Mouse (Mus musculus) thymus, adult 2 months (tissue): ENCODE results near the gene Gm11214. TPM values are rescaled to one million over a fixed set of nuclear protein-coding genes. Genes with fewer than 3 reads are reported as not detected.

Experiments
- DNase-seq: peaks from one replicate; pipeline ENCODE4 v3.0.0; 2021
- H3K27ac ChIP-seq: fragments of 200-500 bp; 2 replicates; pipeline ENCODE4 v1.5.1; 2012; ENCODE audit warnings: low read length, control low read depth; ENCODE audit not compliant: control insufficient read depth, insufficient read depth
- H3K27me3 ChIP-seq: fragments of 200-500 bp; 2 replicates; pipeline ENCODE4 v1.6.1; 2012; ENCODE audit warnings: mild to moderate bottlenecking, low read length, moderate library complexity, mixed read lengths; ENCODE audit not compliant: control insufficient read depth, insufficient read depth
- H3K36me3 ChIP-seq: fragments of 200-500 bp; 2 replicates; pipeline ENCODE4 v1.6.1; 2012; ENCODE audit warnings: mild to moderate bottlenecking, low read length, moderate library complexity; ENCODE audit not compliant: control insufficient read depth, insufficient read depth
- H3K4me1 ChIP-seq: fragments of 200-500 bp; replicated peaks from 2 replicates; pipeline ENCODE4 v1.6.1; 2012; ENCODE audit warnings: low read length; ENCODE audit not compliant: control insufficient read depth, insufficient read depth
- H3K4me3 ChIP-seq: fragments of 200-500 bp; 2 replicates; pipeline ENCODE4 v1.5.1; 2012; ENCODE audit warnings: mild to moderate bottlenecking, low read length, control low read depth, moderate library complexity; ENCODE audit not compliant: control insufficient read depth, insufficient read depth
- CTCF ChIP-seq: fragments of 200-500 bp; IDR thresholded peaks from 2 replicates; pipeline ENCODE4 v1.5.1; 2012; ENCODE audit warnings: mild to moderate bottlenecking, control low read depth, low read length, moderate library complexity, borderline replicate concordance; ENCODE audit not compliant: control insufficient read depth, poor library complexity, insufficient read depth; ENCODE audit errors: extremely low read depth
- POLR2A ChIP-seq: fragments of 200-500 bp; IDR thresholded peaks from 2 replicates; pipeline ENCODE4 v1.6.1; 2012; ENCODE audit warnings: mild to moderate bottlenecking, low read length, control low read depth, moderate library complexity; ENCODE audit not compliant: control insufficient read depth, poor library complexity, insufficient read depth; ENCODE audit errors: extremely low read depth
- WGBS: fragments of 180-500 bp; shearing (Covaris S2); methylation state at CpG from one replicate; pipeline ENCODE4 v1.1.7; 2018; 5-methylcytosine and 5-hydroxymethylcytosine counted together
- polyA plus RNA-seq: library from polyadenylated mRNA; depleted of rRNA; stranded (reverse); fragments of >200 nt; gene quantifications from 2 replicates; pipeline ENCODE4 v1.2.3, GENCODE M21; 2012; rRNA removed

Gm11214 gene
- not detected in 2 replicates for polyA plus RNA-seq

DNA sequence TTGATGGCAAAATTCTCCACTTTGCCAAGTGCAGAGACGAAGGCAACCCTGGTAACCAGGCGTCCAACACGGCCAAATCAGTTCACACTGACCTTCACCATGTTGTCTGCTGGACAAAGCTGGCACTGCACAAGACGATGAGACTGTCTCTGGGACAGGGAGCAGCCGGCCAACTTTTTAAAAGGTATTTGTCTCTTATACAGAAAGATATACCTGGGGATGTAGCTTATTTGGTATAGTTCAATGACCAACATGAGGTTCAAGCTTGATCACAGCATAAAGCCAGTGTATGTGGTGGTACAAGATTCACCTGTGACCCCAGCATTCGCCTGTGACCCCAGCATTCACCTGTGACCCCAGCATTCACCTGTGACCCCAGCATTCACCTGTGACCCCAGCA is at the start of gene Gm11214:
Gene Gm11214, minus strand, starts transcription at position 101 of the 400 bp plus-strand sequence.
- 95% methylated on average over 6 of the region's 6 CpGs for WGBS
- TF ChIP-seq CTCF (no peak), POLR2A (no peak)
- Histone ChIP-seq H3K36me3 (no peaks in the 10 kb centered on the region), H3K4me1 (no peaks in the 10 kb centered on the region), H3K27ac (no peak within 1 kb of the TSS), H3K4me3 (no peak within 1 kb of the TSS), H3K27me3 (no peaks in the 10 kb centered on the region)
- DNase-seq: no peak

DNA sequence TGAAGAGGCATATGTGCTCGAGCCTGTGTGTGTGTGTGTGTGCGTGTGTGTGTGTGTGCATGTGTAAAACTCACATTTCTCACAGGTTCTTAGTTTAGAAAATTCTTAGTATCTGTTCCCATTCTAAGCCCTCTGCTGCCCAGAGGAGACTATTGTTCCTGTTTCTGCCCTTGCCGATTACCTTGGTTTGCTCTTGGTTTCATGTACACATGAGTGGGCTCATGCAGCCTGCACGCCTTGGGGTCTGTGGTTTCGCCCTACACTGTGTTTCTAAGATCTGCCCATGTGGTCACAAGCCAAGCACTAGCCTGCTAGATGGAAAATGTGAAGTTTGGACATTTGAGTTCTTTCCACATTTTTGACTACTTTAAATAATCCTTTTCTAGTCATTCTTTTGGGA is 48.7 kb upstream of the Gm11214 start:
- 60% methylated on average over 5 of the region's 5 CpGs for WGBS
- Histone ChIP-seq H3K4me1 (no peaks in the 10 kb centered on the region), H3K4me3 (no peak overlapping the region), H3K27ac (no peak overlapping the region), H3K36me3 (no peaks in the 10 kb centered on the region), H3K27me3 (no peaks in the 10 kb centered on the region)
- no peak for DNase-seq
- TF ChIP-seq CTCF: no peak
- no peak for TF ChIP-seq POLR2A

DNA sequence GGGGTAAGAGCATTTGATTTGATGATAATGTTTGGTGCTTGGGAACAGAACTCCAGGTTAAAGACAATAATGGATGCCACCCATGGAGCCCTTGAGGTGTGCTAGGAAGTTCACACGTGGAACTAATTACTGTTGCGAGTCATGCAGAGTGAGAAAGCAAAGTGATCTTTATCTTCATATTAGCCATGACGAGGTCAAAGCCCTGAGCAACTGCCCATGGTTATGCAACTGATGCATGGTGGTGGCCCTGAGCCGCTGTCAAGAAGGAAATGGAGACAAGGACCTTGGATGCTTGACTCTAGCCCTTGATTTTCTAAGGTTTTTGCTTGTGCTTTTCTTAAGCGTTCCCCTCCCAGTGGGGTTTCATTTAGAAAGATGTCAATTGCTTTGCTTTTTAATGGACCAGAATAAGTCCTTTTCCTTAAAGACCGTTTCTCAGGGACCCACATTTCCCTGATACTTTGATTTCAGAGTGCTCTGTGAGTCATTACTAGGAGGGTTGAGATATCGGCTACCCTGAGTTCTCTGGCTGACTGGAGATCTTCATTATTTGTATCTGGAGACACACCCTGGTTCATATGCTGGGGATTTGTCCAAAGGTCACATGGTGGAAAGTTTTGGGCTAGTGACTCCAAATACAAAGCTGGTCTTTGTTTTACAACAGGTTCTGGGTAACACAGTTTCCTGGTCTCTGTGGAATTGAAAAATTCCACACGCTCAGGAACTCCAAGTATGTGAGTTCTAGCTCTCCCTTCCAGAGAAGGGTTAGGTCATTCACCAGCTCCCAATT is 47.4 kb upstream of the Gm11214 start:
- TF ChIP-seq CTCF (no peak), POLR2A (no peak)
- Histone ChIP-seq H3K36me3 (no peaks in the 10 kb centered on the region), H3K4me3 (no peak overlapping the region), H3K27ac (no peak overlapping the region), H3K4me1 (no peaks in the 10 kb centered on the region), H3K27me3 (no peaks in the 10 kb centered on the region)
- no peak for DNase-seq
- 94% methylated on average over 8 of the region's 8 CpGs for WGBS

- Histone ChIP-seq H3K27ac (no peak overlapping the region), H3K27me3 (no peaks in the 10 kb centered on the region), H3K36me3 (no peaks in the 10 kb centered on the region), H3K4me1 (0 out of 2 replicates have a peak, but pooled peaks cover 4% of the 10 kb centered on the region), H3K4me3 (no peak overlapping the region)
- WGBS: 64% methylated on average over 1 of the region's 1 CpGs
- DNase-seq: no peak
- no peak for TF ChIP-seq POLR2A
- no peak for TF ChIP-seq CTCF
Observed at GRCm38 (mm10) chr4:63706279-63706971, 43.2 kb upstream of the Gm11214 start.

GRCm38 (mm10) chr4:63704232-63704631 is 41.1 kb upstream of the Gm11214 start:
- 0 out of 2 replicates have a peak, but pooled peaks cover 4% of the 10 kb centered on the region for H3K4me1 ChIP-seq
- no peak overlapping the region for H3K27ac ChIP-seq
- no peaks in the 10 kb centered on the region for H3K27me3 ChIP-seq
- H3K4me3 ChIP-seq: no peak overlapping the region
- TF ChIP-seq CTCF: no peak
- no peak for TF ChIP-seq POLR2A
- DNase-seq: no peak
- WGBS: 7% methylated on average over 5 of the region's 5 CpGs
- H3K36me3 ChIP-seq: no peaks in the 10 kb centered on the region

GRCm38 (mm10) chr4:63703686-63704085 is 40.5 kb upstream of the Gm11214 start:
- Histone ChIP-seq H3K4me3 (no peak overlapping the region), H3K27me3 (no peaks in the 10 kb centered on the region), H3K36me3 (no peaks in the 10 kb centered on the region), H3K27ac (no peak overlapping the region), H3K4me1 (0 out of 2 replicates have a peak, but pooled peaks cover 4% of the 10 kb centered on the region)
- WGBS: 95% methylated on average over 2 of the region's 2 CpGs
- TF ChIP-seq CTCF (no peak), POLR2A (no peak)
- DNase-seq: no peak
